Mouse (Mus musculus): ENCODE measurements at regions not wholly inside any gene's neighbourhood (a gene's known extent, or its start where the extent isn't known, plus 50 kb on each side); places are given as distances from the start of the nearest gene placed in this dataset.

GRCm38 (mm10) chr11:112982165-112982801, 200.3 kb downstream of the Sox9 start:
- no peak for DNase-seq (ENCODE audit: low spot score)

- DNase-seq (ENCODE audit: low spot score) = peak; percentile 37
Measured at GRCm38 (mm10) chr11:112982802-112983591, 201.0 kb downstream of the Sox9 start.

- no peak for DNase-seq (ENCODE audit: low spot score)
Measured at GRCm38 (mm10) chr11:112986029-112986573, 204.1 kb downstream of the Sox9 start.

- no peak for DNase-seq (ENCODE audit: low spot score)
Measured at GRCm38 (mm10) chr11:112987782-112988181, 205.8 kb downstream of the Sox9 start.

GRCm38 (mm10) chr11:112988900-112989299, 206.9 kb downstream of the Sox9 start:
- peak; percentile 36 for DNase-seq (ENCODE audit: low spot score)

- peak; percentile 12 for DNase-seq (ENCODE audit: low spot score)
Measured at GRCm38 (mm10) chr11:112989981-112990512, 208.0 kb downstream of the Sox9 start.

- DNase-seq (ENCODE audit: low spot score) = no peak
Measured at GRCm38 (mm10) chr11:112990751-112991150, 208.7 kb downstream of the Sox9 start.

GRCm38 (mm10) chr11:112991862-112992261, 209.8 kb downstream of the Sox9 start:
- no peak for DNase-seq (ENCODE audit: low spot score)

- DNase-seq (ENCODE audit: low spot score) = no peak
Measured at GRCm38 (mm10) chr11:112998777-112999583, 217.0 kb downstream of the Sox9 start.

- DNase-seq (ENCODE audit: low spot score) = no peak
Measured at GRCm38 (mm10) chr11:113001071-113001470, 219.0 kb downstream of the Sox9 start.

- DNase-seq (ENCODE audit: low spot score) = no peak
Measured at GRCm38 (mm10) chr11:113005895-113006294, 223.9 kb downstream of the Sox9 start.

- peak; percentile 87 for DNase-seq (ENCODE audit: low spot score)
Measured at GRCm38 (mm10) chr11:113008521-113008920, 226.5 kb downstream of the Sox9 start.

GRCm38 (mm10) chr11:113009376-113009775, 227.4 kb downstream of the Sox9 start:
- DNase-seq (ENCODE audit: low spot score) = no peak

GRCm38 (mm10) chr11:113010906-113011305, 228.9 kb downstream of the Sox9 start:
- peak; percentile 17 for DNase-seq (ENCODE audit: low spot score)

- DNase-seq (ENCODE audit: low spot score) = peak; percentile 15
Measured at GRCm38 (mm10) chr11:113014186-113015010, 232.4 kb downstream of the Sox9 start.

GRCm38 (mm10) chr11:113015686-113016304, 233.8 kb downstream of the Sox9 start:
- DNase-seq (ENCODE audit: low spot score) = no peak

GRCm38 (mm10) chr11:113016801-113017715, 235.0 kb downstream of the Sox9 start:
- no peak for DNase-seq (ENCODE audit: low spot score)

GRCm38 (mm10) chr11:113021533-113021932, 239.5 kb downstream of the Sox9 start:
- DNase-seq (ENCODE audit: low spot score) = no peak

GRCm38 (mm10) chr11:113026994-113027393, 245.0 kb downstream of the Sox9 start:
- DNase-seq (ENCODE audit: low spot score) = peak; percentile 21
